Mouse (Mus musculus) forebrain, embryonic 13.5 days (tissue): ENCODE data around the gene Olfr789. TPM values are rescaled to one million over a fixed set of nuclear protein-coding genes. Genes with fewer than 3 reads are reported as not detected.

Source experiments
- ATAC-seq: fragments of 200-750 bp; cut with Nextera tagmentation; 2 replicates; pipeline ENCODE4 v1.8.0; 2017
- H3K27ac ChIP-seq: fragments of 300-500 bp; sonication (generic); 2 replicates; pipeline ENCODE4 v1.5.1; 2015; ENCODE audit warnings: inconsistent platforms, mild to moderate bottlenecking, moderate library complexity
- H3K27me3 ChIP-seq: fragments of 300-500 bp; sonication (generic); 2 replicates; pipeline ENCODE4 v1.6.1; 2015; ENCODE audit warnings: mild to moderate bottlenecking, inconsistent platforms
- H3K36me3 ChIP-seq: fragments of 300-500 bp; sonication (generic); 2 replicates; pipeline ENCODE4 v1.6.1; 2015; ENCODE audit warnings: mild to moderate bottlenecking, inconsistent platforms; ENCODE audit not compliant: poor library complexity, severe bottlenecking
- H3K4me1 ChIP-seq: fragments of 300-500 bp; sonication (generic); 2 replicates; pipeline ENCODE4 v1.6.1; 2015; ENCODE audit warnings: inconsistent platforms
- H3K4me2 ChIP-seq: fragments of 300-500 bp; sonication (generic); 2 replicates; pipeline ENCODE4 v1.6.1; 2015; ENCODE audit warnings: inconsistent platforms, mild to moderate bottlenecking, moderate library complexity
- H3K4me3 ChIP-seq: fragments of 300-500 bp; sonication (generic); 2 replicates; pipeline ENCODE4 v1.5.1; 2015; ENCODE audit warnings: mild to moderate bottlenecking, inconsistent platforms
- H3K9ac ChIP-seq: fragments of 300-500 bp; sonication (generic); 2 replicates; pipeline ENCODE4 v1.6.1; 2015; ENCODE audit warnings: mild to moderate bottlenecking, inconsistent platforms
- H3K9me3 ChIP-seq: fragments of 300-500 bp; sonication (generic); replicated peaks from 2 replicates; pipeline ENCODE4 v1.6.1; 2016; ENCODE audit warnings: inconsistent platforms
- WGBS: fragments of 180-500 bp; shearing (Covaris S2); methylation state at CpG from one replicate; pipeline ENCODE4 v1.1.7; 2015; 5-methylcytosine and 5-hydroxymethylcytosine counted together
- polyA plus RNA-seq: library from polyadenylated mRNA; unstranded; fragments of >200 nt; fragmentation: Nextera tagmentation; extraction: Ambion mirVana; gene quantifications from 2 replicates; pipeline ENCODE4 v1.2.1, GENCODE M21; 2015

Gene Olfr789
- not detected in 2 replicates for polyA plus RNA-seq

DNA sequence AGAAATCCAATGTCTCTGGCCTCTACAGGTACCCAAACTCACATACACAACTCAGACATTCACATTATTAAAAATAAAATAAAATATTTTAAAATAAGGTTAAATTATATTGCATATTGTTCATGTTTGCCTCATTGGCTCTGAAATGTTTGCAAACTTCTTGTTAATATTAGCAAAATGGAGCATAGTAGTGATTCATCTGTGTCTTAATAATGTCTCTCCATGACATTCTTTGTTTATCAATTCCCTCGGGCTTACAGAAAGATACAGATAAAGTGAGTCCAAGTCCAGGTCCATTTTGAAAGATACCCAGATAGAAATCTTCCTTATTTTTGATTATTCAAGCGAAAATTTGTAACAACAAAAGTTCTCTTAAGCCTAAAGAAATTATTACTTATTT, at the start of gene Olfr789:
Gene Olfr789 (plus strand): TSS at position 301 of the 400 bp plus-strand sequence.
- no peak within 1 kb of the TSS for H3K4me3 ChIP-seq
- no peak within 1 kb of the TSS for H3K27ac ChIP-seq
- no peaks in the 10 kb centered on the region for H3K9me3 ChIP-seq
- no peaks in the 10 kb centered on the region for H3K36me3 ChIP-seq
- 68% methylated on average over 2 of the region's 2 CpGs for WGBS
- no peak within 1 kb of the TSS for H3K9ac ChIP-seq
- no peak for ATAC-seq
- H3K4me1 ChIP-seq: no peaks in the 10 kb centered on the region
- no peak within 1 kb of the TSS for H3K4me2 ChIP-seq
- no peaks in the 10 kb centered on the region for H3K27me3 ChIP-seq

GRCm38 (mm10) chr10:129461562-129461961, 23.0 kb upstream of the Olfr789 start, which contains the start of gene Olfr787:
Gene Olfr787 (plus strand): TSS chr10:129461862.
- 85% methylated on average over 3 of the region's 3 CpGs for WGBS

GRCm38 (mm10) chr10:129470698-129471097, 13.9 kb upstream of the Olfr789 start, which contains the start of gene Olfr788:
Gene Olfr788 (plus strand): TSS chr10:129470998.
- no peak for ATAC-seq
- no peaks in the 10 kb centered on the region for H3K9me3 ChIP-seq
- H3K27me3 ChIP-seq: no peaks in the 10 kb centered on the region
- H3K4me3 ChIP-seq: no peak within 1 kb of the TSS
- no peaks in the 10 kb centered on the region for H3K36me3 ChIP-seq
- H3K4me2 ChIP-seq: no peak within 1 kb of the TSS
- no peaks in the 10 kb centered on the region for H3K4me1 ChIP-seq
- H3K27ac ChIP-seq: no peak within 1 kb of the TSS
- no peak within 1 kb of the TSS for H3K9ac ChIP-seq

More at GRCm38 (mm10) chr10:129461562-129461961, 23.0 kb upstream of the Olfr789 start, which contains the start of gene Olfr787:
- Histone ChIP-seq H3K9me3 (no peaks in the 10 kb centered on the region), H3K27me3 (no peaks in the 10 kb centered on the region), H3K27ac (no peak within 1 kb of the TSS), H3K4me1 (no peaks in the 10 kb centered on the region), H3K4me3 (no peak within 1 kb of the TSS), H3K4me2 (no peak within 1 kb of the TSS), H3K36me3 (no peaks in the 10 kb centered on the region), H3K9ac (no peak within 1 kb of the TSS)
- ATAC-seq: no peak

- H3K4me1 ChIP-seq: no peaks in the 10 kb centered on the region
- no peak overlapping the region for H3K9ac ChIP-seq
- no peak overlapping the region for H3K4me3 ChIP-seq
- H3K4me2 ChIP-seq: no peak overlapping the region
- H3K9me3 ChIP-seq: no peaks in the 10 kb centered on the region
- 45% methylated on average over 2 of the region's 2 CpGs for WGBS
- no peaks in the 10 kb centered on the region for H3K27me3 ChIP-seq
- H3K27ac ChIP-seq: no peak overlapping the region
- H3K36me3 ChIP-seq: no peaks in the 10 kb centered on the region
- no peak for ATAC-seq
Measured at GRCm38 (mm10) chr10:129473256-129473655, 11.3 kb upstream of the Olfr789 start.

DNA sequence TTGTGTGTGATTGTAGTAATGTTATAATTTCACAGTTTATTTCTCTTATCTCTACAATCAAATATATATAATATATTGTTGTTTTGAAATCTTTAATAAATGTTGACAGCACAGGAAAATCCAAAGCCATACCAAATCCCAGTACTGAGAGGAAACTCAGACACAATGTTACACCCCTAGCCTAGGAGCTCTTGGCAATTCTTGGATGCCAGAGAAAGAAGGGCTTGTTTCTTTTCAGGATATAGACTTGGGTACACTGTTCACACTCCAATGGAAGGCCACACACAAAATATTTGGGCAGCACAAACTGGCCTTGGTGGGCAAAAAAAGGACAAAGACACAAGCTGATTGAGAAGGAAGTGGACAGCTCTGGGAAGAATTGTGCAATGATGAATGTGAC, 10.8 kb upstream of the Olfr789 start:
- ATAC-seq: no peak
- H3K4me1 ChIP-seq: no peaks in the 10 kb centered on the region

GRCm38 (mm10) chr10:129490101-129490500, 5.5 kb downstream of the Olfr789 start:
- 80% methylated on average over 2 of the region's 2 CpGs for WGBS
- H3K9ac ChIP-seq: no peak overlapping the region
- H3K4me2 ChIP-seq: no peak overlapping the region
- ATAC-seq: no peak
- no peaks in the 10 kb centered on the region for H3K27me3 ChIP-seq
- H3K27ac ChIP-seq: no peak overlapping the region
- no peaks in the 10 kb centered on the region for H3K9me3 ChIP-seq
- no peak overlapping the region for H3K4me3 ChIP-seq
- H3K4me1 ChIP-seq: no peaks in the 10 kb centered on the region
- H3K36me3 ChIP-seq: no peaks in the 10 kb centered on the region

More for the DNA sequence above, 10.8 kb upstream of the Olfr789 start:
- Histone ChIP-seq H3K27ac (no peak overlapping the region), H3K36me3 (no peaks in the 10 kb centered on the region), H3K4me3 (no peak overlapping the region), H3K27me3 (no peaks in the 10 kb centered on the region), H3K4me2 (no peak overlapping the region), H3K9ac (no peak overlapping the region), H3K9me3 (no peaks in the 10 kb centered on the region)

DNA sequence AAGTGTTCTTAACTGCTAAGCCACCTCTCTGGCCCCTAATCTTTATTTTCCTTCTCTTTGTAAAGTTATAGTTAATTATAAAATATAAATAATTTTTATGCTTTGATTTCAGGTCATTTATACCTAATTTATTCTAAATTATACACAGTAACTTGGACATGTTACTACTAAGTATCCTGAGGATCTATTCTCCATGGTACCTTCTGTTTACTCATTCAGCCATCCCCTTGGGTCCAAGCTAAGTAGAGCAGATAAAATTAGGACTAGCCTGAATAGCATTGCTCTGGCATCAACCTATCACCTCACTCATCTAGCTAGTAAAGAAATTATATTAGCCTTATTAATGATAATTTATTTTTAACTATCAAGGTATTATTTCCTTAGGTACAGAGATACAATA, 13.6 kb downstream of the Olfr789 start, which contains the start of gene Olfr790:
Gene Olfr790 (plus strand): TSS at position 301 of the 400 bp plus-strand sequence.
- no peak within 1 kb of the TSS for H3K27ac ChIP-seq
- no peaks in the 10 kb centered on the region for H3K36me3 ChIP-seq
- no peaks in the 10 kb centered on the region for H3K27me3 ChIP-seq
- H3K9ac ChIP-seq: no peak within 1 kb of the TSS
- no peaks in the 10 kb centered on the region for H3K9me3 ChIP-seq
- ATAC-seq: no peak
- no peak within 1 kb of the TSS for H3K4me2 ChIP-seq
- H3K4me3 ChIP-seq: no peak within 1 kb of the TSS
- H3K4me1 ChIP-seq: no peaks in the 10 kb centered on the region

DNA sequence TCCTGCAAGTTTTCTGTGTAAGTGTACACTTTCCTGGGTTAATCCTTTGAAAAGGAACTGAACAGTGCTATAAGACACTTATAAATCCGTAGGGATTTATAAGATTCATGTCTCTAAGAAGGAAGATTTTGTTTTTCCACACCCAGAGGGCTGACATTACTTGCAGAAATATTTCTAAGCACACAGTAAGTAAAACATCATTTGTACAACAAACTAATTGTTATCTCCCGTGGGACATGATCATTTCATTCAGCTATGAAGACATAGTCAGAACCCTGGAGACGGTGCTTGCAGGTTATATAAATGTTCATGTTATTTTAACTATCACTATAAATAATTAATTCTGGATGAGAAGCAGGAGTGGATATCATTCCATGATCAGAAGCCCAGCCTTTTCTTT, 36.9 kb downstream of the Olfr789 start, which contains the start of gene Olfr791:
Gene Olfr791 (plus strand): TSS at position 301 of the 400 bp plus-strand sequence.
- no peaks in the 10 kb centered on the region for H3K27me3 ChIP-seq
- H3K9ac ChIP-seq: no peak within 1 kb of the TSS
- no peaks in the 10 kb centered on the region for H3K36me3 ChIP-seq
- H3K4me1 ChIP-seq: no peaks in the 10 kb centered on the region
- ATAC-seq: no peak
- no peaks in the 10 kb centered on the region for H3K9me3 ChIP-seq
- H3K4me2 ChIP-seq: no peak within 1 kb of the TSS
- WGBS: 73% methylated on average over 3 of the region's 3 CpGs
- no peak within 1 kb of the TSS for H3K27ac ChIP-seq
- H3K4me3 ChIP-seq: no peak within 1 kb of the TSS

- Histone ChIP-seq H3K36me3 (no peaks in the 10 kb centered on the region), H3K4me2 (no peak within 1 kb of the TSS), H3K4me3 (no peak within 1 kb of the TSS), H3K27ac (no peak within 1 kb of the TSS), H3K9ac (no peak within 1 kb of the TSS), H3K4me1 (no peaks in the 10 kb centered on the region), H3K9me3 (peaks cover 3% of the 10 kb centered on the region; the same call in 1 of the 2 replicates), H3K27me3 (no peaks in the 10 kb centered on the region)
- no peak for ATAC-seq
- WGBS: 82% methylated on average over 1 of the region's 1 CpGs
Measured at GRCm38 (mm10) chr10:129538862-129539261, 54.3 kb downstream of the Olfr789 start, which contains the start of gene Olfr792. Gene Olfr792 (plus strand): TSS chr10:129539162.

Other genes with a start within 250 kb of the Olfr789 start
- not detected in 2 replicates for gene Olfr774, start 248.5 kb upstream of the Olfr789 start, polyA plus RNA-seq
- gene Olfr775, start 236.3 kb upstream of the Olfr789 start, polyA plus RNA-seq: not detected in 2 replicates
- gene Olfr776, start 225.6 kb upstream of the Olfr789 start, polyA plus RNA-seq: not detected in 2 replicates
- not detected in 2 replicates for gene Olfr777, start 213.3 kb upstream of the Olfr789 start, polyA plus RNA-seq
- gene Olfr780, start 166.6 kb upstream of the Olfr789 start, polyA plus RNA-seq: not detected in 2 replicates
- gene Olfr781, start 155.9 kb upstream of the Olfr789 start, polyA plus RNA-seq: not detected in 2 replicates
- not detected in 2 replicates for gene Olfr782, start 135.9 kb upstream of the Olfr789 start, polyA plus RNA-seq
- gene Olfr784, start 100.7 kb upstream of the Olfr789 start, polyA plus RNA-seq: 0.05 and 0.08 TPM in 2 replicates
- not detected in 2 replicates for gene Olfr785, start 79.3 kb upstream of the Olfr789 start, polyA plus RNA-seq
- not detected in 2 replicates for gene Olfr786, start 57.4 kb upstream of the Olfr789 start, polyA plus RNA-seq
- gene Olfr787, start 22.9 kb upstream of the Olfr789 start, polyA plus RNA-seq: not detected in 2 replicates
- gene Olfr788, start 13.8 kb upstream of the Olfr789 start, polyA plus RNA-seq: not detected in 2 replicates
- not detected in 2 replicates for gene Olfr790, start 13.7 kb downstream of the Olfr789 start, polyA plus RNA-seq
- not detected in 2 replicates for gene Olfr791, start 37.0 kb downstream of the Olfr789 start, polyA plus RNA-seq
- not detected in 2 replicates for gene Olfr792, start 54.4 kb downstream of the Olfr789 start, polyA plus RNA-seq
- gene Olfr794, start 82.9 kb downstream of the Olfr789 start, polyA plus RNA-seq: not detected in 2 replicates
- not detected in 2 replicates for gene Olfr796, start 127.8 kb downstream of the Olfr789 start, polyA plus RNA-seq
- gene Olfr798, start 143.2 kb downstream of the Olfr789 start, polyA plus RNA-seq: not detected in 2 replicates
- gene Olfr799, start 152.7 kb downstream of the Olfr789 start, polyA plus RNA-seq: not detected in 2 replicates
- not detected in 2 replicates for gene Olfr800, start 172.9 kb downstream of the Olfr789 start, polyA plus RNA-seq
- not detected in 2 replicates for gene Olfr801, start 189.1 kb downstream of the Olfr789 start, polyA plus RNA-seq
- not detected in 2 replicates for gene Olfr802, start 203.4 kb downstream of the Olfr789 start, polyA plus RNA-seq
- gene Olfr803, start 209.5 kb downstream of the Olfr789 start, polyA plus RNA-seq: not detected in 2 replicates
- not detected in 2 replicates for gene Olfr804, start 218.5 kb downstream of the Olfr789 start, polyA plus RNA-seq
- not detected in 2 replicates for gene Olfr805, start 244.6 kb downstream of the Olfr789 start, polyA plus RNA-seq